Mouse (Mus musculus) skeletal muscle tissue, adult 2 months (tissue): ENCODE measurements around the gene Eif2ak2.

Source experiments
- DNase-seq: peaks from one replicate; pipeline ENCODE4 v3.0.0-alpha.2; 2012; ENCODE audit warnings: low read depth, low spot score

The Eif2ak2 gene

GRCm38 (mm10) chr17:78882401-78883112 is at the start of gene Eif2ak2:
Gene Eif2ak2, minus strand, starts transcription at chr17:78882573.
- DNase-seq: peak; percentile 46

DNA sequence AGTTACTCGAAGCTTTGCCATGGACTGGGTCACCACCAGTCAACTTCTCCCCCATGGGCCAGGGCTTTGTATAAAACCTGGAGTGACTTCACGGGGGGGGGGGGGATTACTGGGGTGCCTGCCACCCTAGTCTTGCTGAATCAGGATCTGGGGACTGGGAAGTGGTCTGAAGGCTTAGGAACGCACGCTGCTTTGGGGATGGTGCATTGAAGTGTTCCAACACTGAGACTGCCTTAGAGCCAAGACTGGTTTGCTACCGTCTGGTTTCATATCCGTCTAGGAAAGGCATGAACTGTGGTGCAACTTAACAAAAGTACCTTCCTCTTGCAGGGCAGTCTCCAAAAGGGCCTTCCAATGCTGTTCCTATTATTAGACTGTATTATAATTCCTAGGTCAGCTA is 35.3 kb upstream of the Eif2ak2 start:
- no peak for DNase-seq

DNA sequence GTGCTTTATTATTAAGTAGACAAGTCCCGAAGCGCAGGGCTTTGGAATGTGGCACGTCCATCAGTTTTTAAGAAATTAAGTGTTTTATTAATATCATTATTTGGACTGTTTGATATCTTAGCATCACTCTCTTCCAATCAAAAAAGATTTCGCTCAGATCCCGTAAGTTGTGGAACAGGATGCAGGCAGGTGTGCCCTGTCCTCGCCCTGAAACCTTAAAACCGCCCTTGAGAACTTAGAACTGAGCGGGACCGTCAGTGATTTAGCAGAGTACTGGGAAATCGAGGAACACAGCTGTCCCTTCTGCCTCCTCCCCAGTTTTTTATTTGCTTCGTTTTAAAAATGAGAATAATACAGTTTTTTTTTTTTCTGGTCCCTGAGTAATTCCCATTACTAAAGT is 34.5 kb upstream of the Eif2ak2 start:
- DNase-seq: no peak

DNA sequence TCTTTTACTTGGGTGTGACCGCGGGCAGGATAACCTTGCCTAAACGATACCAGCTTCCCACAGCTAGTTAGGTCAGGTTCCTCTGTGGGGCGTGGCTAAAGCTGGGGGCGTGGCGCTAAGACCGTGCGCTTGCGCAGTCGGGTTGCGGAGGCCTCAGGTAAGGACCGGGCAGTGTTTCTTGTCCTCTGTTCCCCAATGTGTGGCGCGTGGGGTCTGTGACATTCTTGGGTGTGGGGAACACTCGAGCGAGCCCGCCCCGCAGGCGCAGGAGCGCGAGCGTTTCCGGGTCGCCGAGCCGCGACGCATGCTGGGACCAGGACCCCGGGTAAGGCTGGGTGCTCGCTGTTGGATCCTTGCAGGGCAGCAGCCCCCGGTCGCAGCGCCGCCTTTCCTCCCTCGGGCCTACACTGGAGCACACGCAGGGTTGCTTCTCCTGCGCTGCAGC is 34.0 kb upstream of the Eif2ak2 start, which contains the start of gene Cebpzos:
TSS of gene Cebpzos (plus strand) at position 132 of the 445 bp plus-strand sequence.
- DNase-seq: peak; percentile 80

DNA sequence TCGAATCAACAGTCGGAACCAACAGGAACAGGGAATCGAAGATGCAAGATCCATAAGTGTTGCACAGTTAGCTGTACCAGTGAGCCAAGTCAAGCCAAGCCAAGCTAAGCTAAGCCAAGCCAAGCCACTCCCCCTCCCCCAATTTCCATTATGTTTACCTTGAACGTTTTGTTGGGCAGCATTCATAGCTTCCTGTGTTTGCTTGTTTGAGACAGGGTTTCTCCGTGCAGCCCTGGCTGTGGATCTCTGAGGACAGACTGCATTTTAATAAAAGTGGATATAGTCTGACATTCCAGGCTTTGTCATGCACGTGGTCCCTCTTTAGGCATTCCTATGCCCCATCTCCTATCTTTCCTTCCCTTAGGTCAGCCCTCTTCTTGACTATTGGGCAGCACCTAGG is 33.4 kb upstream of the Eif2ak2 start:
- DNase-seq: no peak

DNA sequence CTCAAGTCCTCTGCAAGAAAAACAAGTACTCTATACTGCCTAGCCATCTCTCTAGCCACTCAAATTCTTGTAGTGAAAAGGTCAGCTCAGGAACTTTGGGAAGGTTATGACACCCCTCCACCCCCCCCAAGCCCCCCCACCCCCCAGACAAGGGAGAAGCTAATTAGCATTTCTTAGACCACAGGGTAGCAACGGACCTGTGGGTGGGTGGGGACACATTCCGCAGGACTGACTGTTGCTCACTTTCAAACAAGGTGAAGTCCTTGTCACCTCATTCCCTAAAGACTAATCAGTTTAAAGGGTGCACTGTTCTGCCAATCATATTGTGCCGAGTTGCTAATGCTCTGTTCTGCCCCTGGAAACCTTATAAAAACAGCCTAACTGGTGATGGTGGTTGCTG is 31.5 kb upstream of the Eif2ak2 start:
- DNase-seq: no peak

GRCm38 (mm10) chr17:78912861-78913281 is 30.5 kb upstream of the Eif2ak2 start:
- no peak for DNase-seq

GRCm38 (mm10) chr17:78909374-78909773 is 27.0 kb upstream of the Eif2ak2 start:
- DNase-seq: no peak

GRCm38 (mm10) chr17:78906892-78907291 is 24.5 kb upstream of the Eif2ak2 start, which contains the start of gene Sult6b1:
Gene Sult6b1, minus strand, starts transcription at chr17:78906992.
- no peak for DNase-seq

GRCm38 (mm10) chr17:78903158-78903557 is 20.8 kb upstream of the Eif2ak2 start:
- DNase-seq: no peak

DNA sequence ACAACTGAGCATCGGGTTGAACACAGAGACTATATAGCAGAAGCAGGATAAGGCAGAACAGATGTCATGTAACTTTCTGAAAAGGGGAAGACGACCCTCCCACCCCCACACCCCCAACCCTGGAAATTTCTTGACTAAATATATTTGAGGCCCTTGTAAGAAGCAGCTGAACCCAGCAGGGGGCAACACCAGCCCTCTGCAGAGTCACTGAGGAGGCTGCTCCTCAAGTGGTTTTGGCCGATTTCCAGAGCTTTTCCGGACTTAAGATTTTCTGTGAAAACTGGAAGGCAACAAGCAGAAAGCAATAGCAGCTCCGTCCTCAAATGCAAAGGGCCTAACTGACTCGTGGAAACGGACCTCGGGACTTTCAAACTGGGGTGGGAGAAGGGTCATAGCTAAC is 13.0 kb upstream of the Eif2ak2 start:
- peak; percentile 52 for DNase-seq

DNA sequence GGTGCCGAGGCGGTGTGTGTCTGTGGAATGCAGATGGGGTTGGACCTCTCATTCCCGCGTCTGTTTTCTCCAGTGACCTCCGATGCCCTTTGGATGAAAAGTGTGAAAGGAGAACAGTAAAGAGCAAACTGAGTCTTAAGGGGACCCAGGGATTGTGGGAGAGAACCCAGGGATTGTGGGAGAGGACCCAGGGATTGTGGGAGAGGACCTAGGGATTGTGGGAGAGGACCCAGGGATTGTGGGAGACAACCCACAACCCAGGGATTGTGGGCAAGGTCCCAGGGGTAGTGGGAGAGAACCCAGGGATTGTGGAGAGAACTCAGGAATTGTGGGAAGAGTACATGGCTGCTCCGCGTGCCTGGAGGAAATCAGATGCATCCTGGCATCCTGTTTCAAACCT is 12.6 kb upstream of the Eif2ak2 start:
- DNase-seq: no peak

- no peak for DNase-seq
Observed at GRCm38 (mm10) chr17:78891020-78891419, 8.6 kb upstream of the Eif2ak2 start.

DNA sequence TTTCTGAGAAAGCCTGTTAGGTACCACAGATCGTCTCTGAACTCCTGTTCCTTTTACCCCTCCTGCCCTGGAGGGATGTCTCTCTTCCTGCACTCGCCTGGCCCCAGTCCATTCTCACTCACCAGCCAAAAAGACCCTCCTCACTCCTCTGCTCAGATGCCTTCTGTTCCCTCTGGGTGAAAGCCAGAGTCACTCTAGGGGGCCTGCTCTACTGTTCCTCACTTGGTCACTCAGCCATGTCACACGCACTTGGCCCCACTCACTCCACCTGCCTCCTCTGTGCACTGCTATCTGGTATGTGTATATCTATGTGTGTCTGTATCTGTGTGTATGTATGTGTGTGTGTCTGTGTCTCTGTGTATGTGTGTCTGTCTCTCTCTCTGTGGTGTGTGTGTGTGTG is 6.8 kb upstream of the Eif2ak2 start:
- DNase-seq: no peak

DNA sequence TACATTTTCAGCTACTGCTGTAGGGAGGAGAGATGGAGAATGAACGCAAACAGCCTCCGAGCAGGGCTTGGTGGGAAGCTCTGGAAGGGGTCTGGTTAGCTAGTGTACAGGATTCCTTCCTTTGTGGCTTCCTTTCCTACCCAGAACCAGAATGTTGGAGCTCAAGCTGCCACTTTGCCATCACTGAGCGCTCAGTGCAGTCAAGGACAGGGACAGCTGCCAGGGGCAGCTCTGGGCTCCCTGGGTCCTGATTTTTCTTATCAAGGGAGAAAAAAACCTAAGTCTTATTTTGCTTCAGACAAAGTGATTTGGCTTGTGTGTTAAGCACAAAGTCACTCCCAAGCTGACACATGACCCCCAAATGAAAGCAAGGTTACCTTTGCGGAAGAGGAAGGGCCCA is 6.2 kb upstream of the Eif2ak2 start:
- DNase-seq: no peak

DNA sequence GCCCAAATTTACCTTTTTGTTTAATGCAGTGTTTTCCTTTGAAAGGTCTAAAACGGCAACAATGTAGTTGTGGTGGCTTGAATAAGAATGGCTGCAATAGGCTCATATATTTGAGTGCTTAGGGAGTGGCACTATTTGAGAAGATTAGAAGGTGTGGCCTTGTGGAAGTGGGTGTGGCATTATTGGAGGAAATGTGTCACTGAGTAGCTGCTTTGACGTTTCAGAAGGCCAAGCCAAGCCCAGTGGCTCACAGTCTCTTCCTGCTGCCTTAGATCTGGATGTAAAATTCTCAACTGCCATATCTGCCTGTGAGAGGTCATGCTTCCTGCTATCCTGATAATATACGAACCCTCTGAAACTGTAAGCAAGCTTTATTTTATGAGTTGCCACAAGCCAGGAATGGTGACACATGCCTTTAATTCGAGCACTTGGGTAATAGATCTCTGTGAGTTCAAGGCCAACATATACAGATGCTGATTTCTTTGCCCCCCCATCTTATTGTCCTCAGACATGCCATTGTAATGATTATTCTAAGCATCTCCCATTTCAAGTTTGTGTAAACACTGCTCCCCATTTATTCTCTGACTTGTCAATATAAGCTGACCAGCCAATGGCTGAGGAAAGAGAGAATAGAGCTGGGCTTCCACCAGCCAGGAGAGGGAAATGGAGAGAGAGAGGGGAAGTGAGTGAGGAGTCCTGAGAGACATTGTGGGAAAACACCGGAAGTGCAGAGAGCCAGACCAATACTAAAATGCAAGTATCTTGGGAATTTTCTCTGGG is 3.1 kb upstream of the Eif2ak2 start:
- DNase-seq: no peak

DNA sequence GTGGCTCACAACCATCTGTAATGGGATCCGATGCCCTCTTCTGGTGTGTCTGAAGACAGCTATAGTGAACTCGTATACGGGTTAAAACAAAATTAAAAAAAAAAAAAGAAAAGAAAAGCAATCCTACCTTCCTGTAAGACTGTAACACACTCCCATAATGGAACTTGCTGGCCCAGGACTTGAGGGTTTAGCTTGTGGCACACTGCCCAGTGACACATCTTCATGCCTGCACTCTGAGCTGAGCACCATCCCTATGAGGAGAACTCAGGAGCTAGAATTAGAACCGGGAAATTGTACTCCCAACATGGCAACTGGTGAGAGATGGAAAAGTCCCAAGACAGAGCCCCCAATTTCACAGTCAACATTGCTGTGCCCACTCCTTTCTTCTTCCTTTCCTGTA is 918 bp upstream of the Eif2ak2 start:
- DNase-seq: no peak

DNA sequence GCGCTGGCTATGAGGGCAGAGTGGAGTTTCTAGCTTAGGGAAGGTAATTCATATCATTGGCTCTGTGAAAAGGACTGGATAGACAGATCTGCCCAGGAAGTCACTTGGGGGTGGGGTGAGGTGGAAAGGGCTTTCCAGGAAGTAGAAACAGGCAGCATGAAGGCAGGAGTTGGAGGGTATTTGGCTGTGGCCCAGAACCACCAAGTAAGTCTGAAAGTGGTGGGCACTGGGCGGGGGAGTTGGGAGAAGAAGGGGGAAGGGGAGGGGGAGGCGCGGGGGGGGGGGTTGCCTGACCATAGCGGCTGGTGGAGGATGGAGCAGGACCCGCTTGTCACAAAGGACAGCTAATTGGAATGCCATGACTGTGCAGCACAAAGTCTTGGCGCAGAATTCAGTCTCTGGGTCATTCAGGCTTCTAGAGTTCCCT is 482 bp downstream of the Eif2ak2 start:
- DNase-seq: no peak

- DNase-seq: no peak
Observed at GRCm38 (mm10) chr17:78873886-78874285, 8.5 kb downstream of the Eif2ak2 start.

- no peak for DNase-seq
Observed at GRCm38 (mm10) chr17:78856243-78856642, 26.1 kb downstream of the Eif2ak2 start.

DNA sequence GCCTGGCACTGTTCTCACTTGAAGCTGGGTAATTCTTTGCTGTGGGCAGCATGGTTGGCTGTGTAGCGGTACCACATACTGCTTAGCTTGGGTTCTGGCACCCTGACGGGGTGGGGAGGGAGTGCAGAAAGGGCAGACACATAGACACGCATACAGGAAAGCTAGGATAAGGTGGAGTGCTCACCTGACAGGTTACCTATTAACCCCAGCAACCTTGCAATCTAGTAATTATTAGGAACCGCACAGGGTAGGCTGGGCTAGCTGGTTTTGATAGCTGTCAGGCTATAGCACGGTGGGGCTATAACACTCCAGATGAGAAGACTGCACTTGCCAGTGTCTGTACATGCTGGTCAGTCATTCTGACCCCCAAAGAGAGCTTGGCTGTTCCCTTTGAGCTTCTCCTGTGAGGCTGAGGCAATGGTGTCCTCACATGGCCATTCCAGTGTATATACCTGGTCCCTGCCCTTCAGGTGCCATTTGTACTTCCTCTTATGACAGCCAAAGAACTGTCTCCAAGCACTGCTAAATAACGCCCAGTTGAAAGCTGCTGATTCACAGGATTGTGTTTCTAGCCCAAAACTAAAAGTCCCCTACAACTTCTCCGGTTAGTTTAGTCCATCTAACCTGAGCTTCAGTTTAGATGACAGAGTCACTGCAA is 40.0 kb downstream of the Eif2ak2 start:
- DNase-seq: no peak

GRCm38 (mm10) chr17:78836056-78836455 is 46.3 kb downstream of the Eif2ak2 start:
- DNase-seq: no peak
